Mouse (Mus musculus): ENCODE measurements at regions not wholly inside any gene's neighbourhood (a gene's known extent, or its start where the extent isn't known, plus 50 kb on each side); places are given as distances from the start of the nearest gene placed in this dataset.
"Not testable (repeated sequence)": the region's sequence is repeated elsewhere in the genome, so short reads cannot be mapped to it uniquely, and the experiment has no call there.

GRCm38 (mm10) chr5:17176771-17177170 is 196.2 kb upstream of the Speer4f2 start:
- in situ Hi-C loops (cut with MboI, MseI): no loop called here

DNA sequence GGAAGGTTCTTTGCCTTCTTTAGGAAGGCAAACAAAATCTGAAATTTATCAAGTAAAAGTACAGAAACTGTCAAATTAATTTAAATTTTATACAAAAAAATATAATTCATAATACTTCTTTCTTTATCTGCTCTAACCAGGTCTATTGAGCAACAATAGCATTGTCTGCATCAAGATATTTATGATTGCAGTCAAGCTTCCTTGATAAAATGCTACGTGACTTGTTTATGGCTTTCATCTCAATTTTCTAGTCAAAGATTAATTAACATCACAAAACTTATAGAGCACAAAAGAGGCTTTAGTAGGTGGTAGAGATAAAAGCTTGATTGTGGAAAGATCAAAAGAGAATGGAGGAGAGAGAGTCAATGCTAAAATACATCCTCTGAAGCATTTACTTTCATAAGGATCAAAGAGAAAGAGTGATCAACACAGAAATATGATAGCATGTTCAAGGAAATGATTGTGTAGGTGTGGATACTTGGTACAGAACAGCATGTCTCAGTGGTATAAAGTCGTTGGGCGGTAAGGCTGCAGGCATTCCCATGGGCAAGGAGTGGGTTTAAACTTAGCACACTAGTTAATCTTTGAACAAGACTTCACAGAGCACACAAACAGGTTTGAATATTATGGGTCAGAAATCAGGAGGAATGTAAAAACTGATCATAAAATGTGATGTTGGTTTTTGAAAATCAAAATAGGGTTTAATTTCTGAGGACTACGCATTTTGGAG is 164.3 kb upstream of the Speer4f2 start:
- in situ Hi-C loops (cut with MboI, MseI): no loop called here

DNA sequence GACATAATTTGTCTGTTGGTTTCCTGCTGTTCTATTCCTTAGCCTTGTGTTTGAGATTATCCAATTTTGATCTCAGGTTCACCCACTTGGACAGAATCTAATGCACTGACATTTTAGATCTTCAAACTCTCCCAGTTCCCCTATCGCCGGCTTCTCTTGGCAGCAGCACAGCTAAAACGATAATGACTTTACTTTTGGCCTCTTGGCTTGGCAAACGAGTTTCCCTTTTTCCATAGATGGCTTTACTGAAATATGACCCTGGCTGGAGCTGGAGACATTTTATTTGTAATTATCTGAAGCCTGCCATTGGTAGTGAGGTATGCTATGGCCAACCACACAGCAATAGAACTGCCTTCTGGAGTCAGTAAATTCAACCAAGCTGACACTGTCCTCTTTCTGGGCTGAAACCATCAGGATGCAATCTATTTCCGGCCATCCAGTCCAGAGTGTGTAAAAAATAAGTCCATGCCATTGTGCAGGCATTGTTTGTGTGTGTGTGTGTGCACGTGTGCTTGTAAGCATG is 162.2 kb upstream of the Speer4f2 start:
- in situ Hi-C loops (cut with MboI, MseI): no loop called here

DNA sequence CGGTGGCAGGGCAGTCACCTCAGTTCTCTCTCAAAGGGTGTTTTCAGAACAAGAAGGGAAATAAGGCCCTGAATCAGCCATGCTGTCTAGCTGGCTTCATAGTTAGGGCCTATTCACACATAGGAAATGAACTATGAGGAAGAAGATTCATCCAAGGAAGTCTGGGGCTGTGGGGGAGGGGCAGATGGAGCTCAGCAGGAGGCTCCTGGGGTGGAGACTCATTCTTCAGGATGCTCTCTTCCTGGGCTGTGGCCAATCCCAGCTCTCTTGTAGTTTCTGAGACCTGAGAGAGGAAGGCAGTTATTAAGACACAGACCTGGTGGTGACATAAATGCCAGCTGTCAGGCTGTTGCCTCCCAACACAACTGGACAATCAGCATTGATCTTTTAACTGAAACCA is 149.4 kb upstream of the Speer4f2 start:
- in situ Hi-C loops (cut with MboI, MseI): not testable (repeated sequence)

DNA sequence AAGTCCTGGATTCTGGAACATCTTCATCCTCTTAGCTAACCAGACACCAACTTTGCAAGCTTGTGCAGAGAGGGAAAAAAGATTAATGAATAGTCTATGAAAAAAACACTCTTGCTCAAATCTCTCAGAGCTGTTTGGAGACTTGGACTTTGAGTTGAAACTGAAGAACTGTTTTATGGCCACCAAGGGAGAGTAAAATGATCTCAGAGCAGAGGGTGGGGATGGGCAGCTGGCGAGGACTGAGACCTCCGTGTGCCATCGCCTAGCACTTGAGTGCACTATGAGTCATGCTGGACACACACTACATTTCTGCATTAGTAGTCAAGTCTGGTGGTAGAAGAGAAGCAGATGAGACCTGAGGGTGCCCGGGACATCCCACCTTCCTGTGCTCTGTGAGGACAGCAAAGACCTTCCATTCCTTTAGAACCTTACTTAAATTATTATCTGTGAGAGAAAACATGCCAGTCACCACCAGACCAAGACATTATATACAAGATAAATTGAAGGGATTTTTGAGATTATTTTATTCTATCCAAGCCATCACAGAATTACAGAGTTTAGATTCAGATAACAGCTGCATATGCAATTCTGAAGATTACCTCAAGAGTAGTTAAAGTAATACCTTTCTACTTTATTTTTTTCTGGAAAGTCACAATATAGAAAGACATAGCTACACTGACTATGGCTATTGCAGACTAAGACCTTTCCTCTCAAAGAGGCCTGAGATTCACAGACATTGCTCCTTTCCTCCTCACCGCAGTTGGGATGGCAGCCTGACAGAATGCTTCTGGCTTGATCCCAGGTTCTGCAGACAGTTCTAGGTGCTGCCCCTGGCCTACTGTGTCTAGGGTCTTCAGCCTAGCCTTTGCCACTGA is 125.0 kb upstream of the Speer4f2 start:
- in situ Hi-C loops (cut with MboI, MseI): no loop called here

DNA sequence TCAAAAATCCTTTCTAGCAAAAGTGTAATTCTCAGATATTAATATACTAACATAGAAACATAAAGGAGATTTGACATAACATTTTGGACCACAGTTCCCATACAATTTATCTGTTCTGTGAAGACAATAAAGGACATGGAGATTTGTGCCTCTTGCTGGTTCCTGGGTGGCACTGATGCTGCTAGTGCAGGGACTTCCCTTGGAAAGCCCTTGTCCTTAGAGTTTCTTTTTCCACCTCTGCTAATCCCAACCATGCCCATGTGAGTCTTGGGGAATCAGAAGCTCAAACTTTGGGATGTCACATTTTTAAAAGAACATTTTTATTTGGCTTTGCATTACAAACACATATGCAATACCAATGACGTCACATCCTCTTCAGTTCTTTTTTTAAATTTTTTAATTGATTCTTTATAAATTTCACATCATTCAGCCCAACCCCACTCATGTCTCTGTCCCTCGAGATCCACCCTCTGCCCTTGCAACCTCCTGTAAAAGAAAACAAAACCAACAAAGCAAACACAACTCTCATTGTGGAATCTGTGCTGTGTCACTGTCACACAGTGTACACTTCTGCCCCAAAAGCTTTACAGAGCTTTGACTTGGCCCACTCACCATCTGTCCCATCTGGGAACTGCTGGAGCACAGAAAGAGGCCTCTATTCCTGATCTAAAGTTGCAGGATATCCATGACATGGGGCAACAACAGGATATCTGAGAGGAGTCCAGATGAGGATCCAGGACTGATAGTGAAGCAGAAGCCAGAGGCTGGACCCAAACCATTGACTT is 112.2 kb upstream of the Speer4f2 start:
- in situ Hi-C loops (cut with MboI, MseI): no loop called here

GRCm38 (mm10) chr5:17262126-17262525 is 110.9 kb upstream of the Speer4f2 start:
- in situ Hi-C loops (cut with MboI, MseI): no loop called here

GRCm38 (mm10) chr5:17271153-17271552 is 101.8 kb upstream of the Speer4f2 start:
- in situ Hi-C loops (cut with MboI, MseI): no loop called here

- in situ Hi-C loops (cut with MboI, MseI): no loop called here
These were observed 101.1 kb upstream of the Speer4f2 start for GRCm38 (mm10) chr5:17271722-17272479.

GRCm38 (mm10) chr5:17275346-17275745 is 97.6 kb upstream of the Speer4f2 start:
- in situ Hi-C loops (cut with MboI, MseI): no loop called here

GRCm38 (mm10) chr5:17276782-17277578 is 96.0 kb upstream of the Speer4f2 start:
- in situ Hi-C loops (cut with MboI, MseI): no loop called here

- in situ Hi-C loops (cut with MboI, MseI): no loop called here
These were observed 92.8 kb upstream of the Speer4f2 start for GRCm38 (mm10) chr5:17280203-17280602.

- in situ Hi-C loops (cut with MboI, MseI): no loop called here
These were observed 92.0 kb upstream of the Speer4f2 start for GRCm38 (mm10) chr5:17280951-17281350.

DNA sequence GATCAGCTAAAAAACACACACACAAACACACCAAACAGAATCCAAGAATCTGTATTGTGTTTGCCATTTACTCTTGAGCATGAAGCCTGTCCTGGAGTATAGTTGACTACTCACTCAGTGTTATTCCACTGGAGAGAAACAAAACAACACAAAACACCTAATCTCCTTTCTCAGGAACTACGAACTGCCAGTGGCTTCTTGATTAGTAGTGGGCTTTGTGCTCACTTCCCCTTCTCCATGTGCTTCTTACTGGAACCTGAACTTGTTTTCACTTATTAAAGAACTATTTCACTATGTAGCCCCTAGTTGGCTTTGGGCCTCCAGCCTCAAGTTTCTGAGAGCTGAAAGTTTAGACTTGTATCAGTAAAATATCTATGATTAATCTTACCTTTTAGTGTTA is 84.0 kb upstream of the Speer4f2 start:
- in situ Hi-C loops (cut with MboI, MseI): no loop called here

DNA sequence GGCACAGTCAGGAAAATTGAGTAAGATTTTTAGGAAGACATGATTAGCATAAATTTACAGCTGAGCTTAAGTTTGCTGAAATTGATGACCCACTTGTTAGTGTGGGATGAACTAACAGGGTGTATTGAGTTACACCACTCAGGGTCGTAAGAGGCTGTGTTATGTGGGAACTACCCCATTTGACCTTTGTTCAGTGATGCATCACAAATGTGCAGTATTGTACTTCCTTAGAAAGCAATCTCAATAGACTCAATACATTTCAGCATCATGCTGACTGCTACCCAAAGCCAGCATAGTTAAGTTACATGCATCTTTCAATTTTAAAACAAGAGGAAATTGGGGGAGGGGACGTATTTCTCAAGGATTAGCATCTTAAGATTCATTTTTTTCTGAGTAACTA is 80.4 kb upstream of the Speer4f2 start:
- in situ Hi-C loops (cut with MboI, MseI): no loop called here

DNA sequence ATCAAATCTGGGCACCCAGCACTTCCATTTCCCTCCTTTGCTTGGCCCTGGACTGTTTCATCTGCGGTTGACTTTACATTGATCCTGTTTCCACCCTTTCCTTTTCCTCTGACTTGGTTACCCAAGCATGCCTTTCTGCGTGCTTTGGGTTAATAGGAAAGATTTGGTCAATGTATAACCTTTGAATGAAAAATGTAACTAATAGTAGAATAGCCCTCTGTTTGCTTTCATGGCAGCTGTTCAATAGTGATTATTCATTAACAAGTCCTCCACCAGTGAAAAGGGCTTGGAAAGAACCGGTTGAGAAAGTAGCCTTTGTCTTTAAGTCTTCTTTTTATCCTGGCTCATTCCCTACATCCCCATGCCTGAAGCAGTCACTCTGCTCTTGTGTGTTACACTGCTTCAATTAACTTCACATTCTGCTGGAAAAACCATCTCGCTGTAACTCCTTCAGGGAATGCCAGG is 76.4 kb upstream of the Speer4f2 start:
- in situ Hi-C loops (cut with MboI, MseI): no loop called here

DNA sequence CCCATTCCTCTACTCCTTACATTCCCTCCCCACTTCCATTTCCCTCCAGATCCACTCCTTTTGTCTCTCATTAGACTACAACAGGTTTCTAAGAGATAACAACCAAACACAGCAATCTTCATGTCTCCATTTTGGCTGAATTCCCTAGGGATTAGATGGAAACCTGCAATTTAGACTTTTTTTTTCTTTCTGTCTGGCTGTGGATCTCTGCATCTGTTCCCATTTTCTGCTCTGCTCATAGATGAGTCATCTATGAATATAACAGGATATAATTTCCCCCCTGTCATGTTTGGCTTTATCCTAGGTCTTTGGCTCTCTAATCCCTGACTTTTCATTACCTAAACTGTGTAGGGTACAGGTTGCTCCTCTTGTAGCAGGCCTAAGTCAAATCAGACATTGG is 73.1 kb upstream of the Speer4f2 start:
- in situ Hi-C loops (cut with MboI, MseI): no loop called here

- in situ Hi-C loops (cut with MboI, MseI): no loop called here
These were observed 51.5 kb upstream of the Speer4f2 start for GRCm38 (mm10) chr5:17321501-17321900.

Measured in regulatory T cell (primary cell).